Mouse (Mus musculus) myocyte (in vitro differentiated cells): Measurements from ENCODE around the gene Ccdc102a.

Source experiments
- E2F4 ChIP-seq: IDR thresholded peaks from one replicate; pipeline ENCODE4 v1.6.1; 2011; ENCODE audit warnings: mild to moderate bottlenecking, control low read depth, moderate library complexity; ENCODE audit not compliant: insufficient read depth
- POLR2A ChIP-seq: IDR thresholded peaks from one replicate; pipeline ENCODE4 v1.6.1; 2011; ENCODE audit warnings: low read depth, mild to moderate bottlenecking, control low read depth, moderate library complexity; ENCODE audit not compliant: insufficient read length
- POLR2AphosphoS2 ChIP-seq: IDR thresholded peaks from one replicate; pipeline ENCODE4 v1.6.1; 2011; ENCODE audit warnings: low read depth, control low read depth; ENCODE audit not compliant: insufficient read length
- TCF12 ChIP-seq: IDR thresholded peaks from one replicate; pipeline ENCODE4 v1.6.1; 2011; ENCODE audit warnings: mild to moderate bottlenecking, control low read depth; ENCODE audit not compliant: poor library complexity, insufficient read depth, severe bottlenecking

GRCm38 (mm10) chr8:94904450-94905175 lies 13.3 kb downstream of the Ccdc102a start:
- TF ChIP-seq POLR2A (no peak), TCF12 (no peak), POLR2AphosphoS2 (no peak), E2F4 (no peak)
